Mouse (Mus musculus): ENCODE measurements around the gene Xrcc3.

DNA sequence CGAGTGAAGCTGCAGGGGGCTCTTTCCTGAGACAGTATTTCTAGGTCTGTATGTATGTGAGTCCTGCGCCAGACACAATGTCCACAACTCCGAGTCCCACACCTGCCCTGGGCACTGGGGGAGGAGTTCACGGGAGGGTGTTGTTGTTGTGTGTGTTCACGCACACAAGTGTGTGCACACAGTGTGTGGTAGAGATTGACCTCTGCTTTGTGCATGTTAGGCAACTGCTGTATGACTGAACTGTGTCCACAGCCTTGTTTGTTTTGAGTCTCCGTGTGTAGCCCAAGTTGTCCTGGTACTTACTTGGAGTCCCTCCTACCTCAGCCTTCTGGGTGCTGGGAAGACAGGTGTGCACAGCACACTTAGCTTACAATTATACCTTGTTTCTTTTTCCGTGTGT is 23.0 kb downstream of the Xrcc3 start:
- TF ChIP-seq CTCF (IDR thresholded peaks at IDR 0.05; ENCODE audit: extremely low read depth, insufficient read length, insufficient replicate concordance, low read depth, low read length) (no peak), POLR2A (IDR thresholded peaks at IDR 0.05; ENCODE audit: low read depth, low read length) (no peak)

All from small intestine, adult 2 months (tissue).